Mouse (Mus musculus) thymus, adult 18-20 months (tissue): ENCODE measurements around the gene Gm34302.
A peak's percentile ranks its signal among the peaks of the same experiment; 100 is the strongest.

ENCODE experiments used
- DNase-seq, 2 experiments: peaks; one replicate each; pipeline ENCODE4 v3.0.0; 2022; ENCODE audit warnings: mixed read lengths in 2 of 2

Gm34302 gene

GRCm38 (mm10) chr3:63483726-63484125, at the start of gene Gm34302:
Gm34302 (minus strand) TSS chr3:63483879.
- DNase-seq: no peak

GRCm38 (mm10) chr3:63531847-63532246, 48.2 kb upstream of the Gm34302 start:
- DNase-seq: no peak

- DNase-seq: no peak
Observed at GRCm38 (mm10) chr3:63517681-63518080, 34.0 kb upstream of the Gm34302 start.

GRCm38 (mm10) chr3:63516279-63516678, 32.6 kb upstream of the Gm34302 start:
- DNase-seq: peak in 1 of 2 experiments; percentile 3

- no peak for DNase-seq
Observed at GRCm38 (mm10) chr3:63511316-63511715, 27.6 kb upstream of the Gm34302 start.

- DNase-seq: no peak
Observed at GRCm38 (mm10) chr3:63509484-63509883, 25.8 kb upstream of the Gm34302 start.

- no peak for DNase-seq
Observed at GRCm38 (mm10) chr3:63508924-63509323, 25.2 kb upstream of the Gm34302 start.

GRCm38 (mm10) chr3:63504433-63504832, 20.8 kb upstream of the Gm34302 start:
- DNase-seq: no peak

GRCm38 (mm10) chr3:63494625-63495382, 11.1 kb upstream of the Gm34302 start:
- no peak for DNase-seq

- no peak for DNase-seq
Observed at GRCm38 (mm10) chr3:63493563-63493962, 9.9 kb upstream of the Gm34302 start.

- DNase-seq: no peak
Observed at GRCm38 (mm10) chr3:63440426-63441125, 43.1 kb downstream of the Gm34302 start.

- DNase-seq: no peak
Observed at GRCm38 (mm10) chr3:63439738-63440137, 43.9 kb downstream of the Gm34302 start.

- DNase-seq: no peak
Observed at GRCm38 (mm10) chr3:63438898-63439297, 44.8 kb downstream of the Gm34302 start.
